Mouse (Mus musculus) left cerebral cortex, adult 2 months (tissue): ENCODE data around the gene Gm20924. TPM values are rescaled to one million over a fixed set of nuclear protein-coding genes. Genes with fewer than 3 reads are reported as not detected.
"Not testable (repeated sequence)": the region's sequence is repeated elsewhere in the genome, so short reads cannot be mapped to it uniquely, and the experiment has no call there.

Source experiments
- DNase-seq, 2 experiments: peaks; one replicate each; pipeline ENCODE4 v3.0.0; 2021 to 2022; ENCODE audit warnings: low spot score in 2 of 2, mixed read lengths in 1 of 2; ENCODE audit errors: extremely low spot score in 1 of 2
- H3K27ac ChIP-seq: fragments of 200-600 bp; 2 replicates; pipeline ENCODE4 v1.8.1; 2022
- H3K4me3 ChIP-seq: fragments of 200-600 bp; 2 replicates; pipeline ENCODE4 v1.8.1; 2022
- intact Hi-C: fragments of 180-260 bp; cut with DNase I; formaldehyde crosslinking; loops from one replicate; pipeline ENCODE4 v1.15.1; 2025
- long read RNA-seq, 2 experiments: library from polyadenylated mRNA; stranded (forward); transcript quantifications; one replicate each; pipeline ENCODE4 v2.0.0; 2021; ENCODE audit warnings: borderline mapping rate in 2 of 2
- total RNA-seq, 2 experiments: library from RNA; stranded (reverse); gene quantifications; 2 replicates each; pipeline ENCODE4 v1.2.3; 2021

The Gm20924 gene
- not detected for total RNA-seq
- long read RNA-seq, experiment 1, result 0 reads
- long read RNA-seq, experiment 2, result 0 reads

GRCm38 (mm10) chrY:65207427-65207826 is at the start of gene Gm20924:
Gene Gm20924, minus strand, starts transcription at chrY:65207527.
- DNase-seq, H3K4me3 ChIP-seq, intact Hi-C loops, H3K27ac ChIP-seq: not testable (repeated sequence)

Other genes starting within 250 kb of the Gm20924 start
- gene Gm20736, start 170.2 kb upstream of the Gm20924 start, total RNA-seq, result not detected